Mouse (Mus musculus) cerebellum, postnatal 25 days (tissue): ENCODE data around the gene Mif4gd.
"Not testable (repeated sequence)": the region's sequence is repeated elsewhere in the genome, so short reads cannot be mapped to it uniquely, and the experiment has no call there.

Source experiments
- DNase-seq, 2 experiments: peaks; one replicate each; pipeline ENCODE4 v3.0.0; 2021; ENCODE audit warnings: mixed read lengths in 2 of 2

Mif4gd gene

GRCm38 (mm10) chr11:115612410-115613137, at the start of gene Mif4gd:
TSS of gene Mif4gd (minus strand) at chr11:115612969.
- peak; percentile 93 for DNase-seq

GRCm38 (mm10) chr11:115660376-115660775, 47.6 kb upstream of the Mif4gd start:
- peak; percentile 68 to 76 for DNase-seq

DNA sequence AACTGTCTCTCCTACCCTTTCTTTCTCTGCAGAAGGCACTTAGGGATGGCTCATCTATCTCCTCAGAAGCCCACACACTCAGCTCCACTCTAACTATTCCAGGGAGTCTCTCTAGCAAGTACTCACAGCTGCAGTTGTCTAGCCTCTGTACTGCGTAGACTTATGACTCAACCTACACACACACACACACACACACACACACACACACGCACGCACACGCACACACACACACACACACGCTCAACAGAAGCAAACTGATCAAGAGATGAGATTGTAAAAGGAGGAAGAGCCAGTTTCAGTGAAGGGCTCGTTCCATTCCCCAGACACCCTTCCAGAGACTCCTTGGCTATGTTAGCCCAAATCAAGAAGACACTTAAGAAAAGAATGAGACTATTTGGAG, 45.8 kb upstream of the Mif4gd start:
- DNase-seq = no peak

DNA sequence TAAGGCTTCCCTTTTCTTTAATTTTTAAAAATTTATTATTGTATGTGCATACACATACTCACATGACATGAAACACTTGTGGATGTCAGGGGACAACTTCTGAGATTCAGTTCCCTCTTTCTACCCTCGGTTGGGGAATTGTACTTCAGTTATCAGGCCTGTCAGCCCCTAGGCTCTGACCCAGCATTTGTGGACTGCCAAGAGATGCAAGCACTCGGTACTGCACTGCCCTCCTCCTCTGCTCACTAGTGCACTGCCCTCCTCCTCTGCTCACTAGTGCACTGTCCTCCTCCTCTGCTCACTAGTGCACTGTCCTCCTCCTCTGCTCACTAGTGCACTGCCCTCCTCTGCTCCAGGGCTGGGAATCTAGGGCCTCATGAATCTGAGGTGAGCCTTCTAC, 41.4 kb upstream of the Mif4gd start:
- no peak for DNase-seq

DNA sequence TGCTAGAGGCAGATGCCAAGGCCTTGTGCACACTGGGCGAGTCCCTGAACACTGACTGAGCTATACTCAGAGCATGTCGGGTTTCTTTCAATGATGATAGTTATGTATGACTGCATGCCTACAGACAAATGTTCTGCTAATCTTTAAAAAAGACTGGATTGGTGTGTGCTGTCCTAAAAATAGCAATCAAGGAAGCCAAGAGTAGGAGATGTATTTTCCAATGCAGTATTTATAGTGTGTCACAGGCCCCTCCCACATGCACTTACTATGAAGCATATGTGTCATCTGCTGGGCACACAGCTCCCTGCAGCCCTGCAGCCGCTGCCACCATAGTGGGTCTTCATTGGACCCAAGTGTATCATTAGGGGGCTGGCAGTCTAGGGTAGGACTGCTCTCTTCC, 40.4 kb upstream of the Mif4gd start:
- DNase-seq = peak; percentile 35 to 37

GRCm38 (mm10) chr11:115651680-115652079, 38.9 kb upstream of the Mif4gd start:
- peak; percentile 17 to 55 for DNase-seq

DNA sequence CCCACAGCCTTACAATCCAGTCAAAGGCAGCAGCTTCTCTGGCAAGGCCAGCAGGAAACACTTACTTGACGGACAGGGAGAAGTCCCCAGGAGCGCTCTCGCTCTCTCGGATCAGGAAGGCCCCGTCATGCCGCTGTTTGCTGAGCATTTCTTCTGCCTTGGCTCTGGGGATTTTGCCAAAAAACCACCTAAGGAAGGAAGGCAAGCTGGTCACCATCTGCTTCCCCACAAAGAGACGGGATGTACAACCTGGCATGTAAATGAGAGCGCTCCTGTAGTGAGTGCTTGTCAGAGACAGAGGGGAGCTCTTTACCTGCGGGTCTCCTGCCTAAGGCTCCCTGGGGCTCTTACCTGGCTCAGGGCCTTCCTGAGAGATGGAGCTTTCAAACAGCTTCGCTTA, 36.9 kb upstream of the Mif4gd start:
- peak; percentile 88 to 89 for DNase-seq

DNA sequence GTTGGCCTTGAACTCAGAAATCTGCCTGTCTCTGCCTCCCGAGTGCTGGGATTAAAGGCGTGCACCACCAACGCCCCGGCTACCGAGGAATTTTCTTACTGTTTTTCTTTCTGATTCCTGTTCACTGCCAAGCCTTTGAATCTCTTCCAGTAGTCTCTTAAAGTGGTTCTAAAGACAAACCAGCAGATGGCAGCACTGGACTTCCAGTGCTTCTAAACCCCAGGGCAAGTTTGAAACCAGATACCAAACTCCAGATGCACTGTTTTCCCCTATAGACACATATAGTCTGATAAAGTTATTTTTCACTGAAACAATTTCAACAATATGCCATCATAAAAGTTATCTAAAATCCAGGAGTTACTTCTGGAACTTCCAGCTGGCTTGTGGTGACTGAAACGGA, 34.7 kb upstream of the Mif4gd start:
- peak; percentile 65 to 80 for DNase-seq

GRCm38 (mm10) chr11:115646439-115646838, 33.7 kb upstream of the Mif4gd start:
- DNase-seq = no peak

DNA sequence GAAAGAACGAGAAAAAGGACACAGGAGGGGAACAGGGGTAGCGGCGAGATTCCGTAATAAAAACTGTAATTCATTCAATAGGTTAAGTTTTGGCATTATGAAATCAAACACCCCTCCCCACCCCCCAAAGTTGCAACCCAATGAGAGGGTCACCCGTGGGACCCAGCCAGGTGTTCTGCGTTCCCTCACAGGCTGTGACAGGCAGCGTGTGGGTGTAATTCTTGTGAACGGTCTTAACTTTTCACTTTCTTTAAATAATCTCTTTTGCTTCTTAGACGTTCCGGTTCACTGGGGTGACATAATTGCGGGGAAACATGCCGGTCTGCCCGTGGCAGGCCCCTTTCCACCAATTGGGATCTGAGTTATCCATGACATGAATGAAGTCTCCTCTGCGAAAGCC, 32.7 kb upstream of the Mif4gd start:
- not testable (repeated sequence) for DNase-seq

GRCm38 (mm10) chr11:115644308-115644707, 31.5 kb upstream of the Mif4gd start:
- DNase-seq = no peak

- no peak for DNase-seq
These were observed 30.5 kb upstream of the Mif4gd start for GRCm38 (mm10) chr11:115643265-115643664.

DNA sequence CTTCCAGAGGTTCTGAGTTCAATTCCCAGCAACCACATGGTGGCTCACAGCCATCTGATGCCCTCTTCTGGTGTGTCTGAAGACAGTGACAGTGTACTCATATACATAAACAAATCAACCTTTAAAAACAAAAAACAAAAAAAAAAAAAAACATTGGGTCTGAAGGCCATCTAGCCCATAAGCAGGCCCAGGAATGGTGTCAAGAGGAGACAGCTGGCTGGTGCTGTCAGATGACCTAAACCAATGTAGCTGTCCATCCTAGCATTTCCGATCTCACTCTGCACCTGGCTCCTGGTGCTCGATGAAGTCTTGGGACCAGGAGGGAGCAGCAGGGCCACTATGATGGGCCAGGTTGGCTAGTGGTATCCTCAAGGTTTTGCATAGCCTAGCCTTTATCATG, 29.9 kb upstream of the Mif4gd start:
- DNase-seq = no peak

- DNase-seq = no peak
These were observed 28.9 kb upstream of the Mif4gd start for GRCm38 (mm10) chr11:115641664-115642036.

GRCm38 (mm10) chr11:115640978-115641663, 28.4 kb upstream of the Mif4gd start:
- no peak for DNase-seq

DNA sequence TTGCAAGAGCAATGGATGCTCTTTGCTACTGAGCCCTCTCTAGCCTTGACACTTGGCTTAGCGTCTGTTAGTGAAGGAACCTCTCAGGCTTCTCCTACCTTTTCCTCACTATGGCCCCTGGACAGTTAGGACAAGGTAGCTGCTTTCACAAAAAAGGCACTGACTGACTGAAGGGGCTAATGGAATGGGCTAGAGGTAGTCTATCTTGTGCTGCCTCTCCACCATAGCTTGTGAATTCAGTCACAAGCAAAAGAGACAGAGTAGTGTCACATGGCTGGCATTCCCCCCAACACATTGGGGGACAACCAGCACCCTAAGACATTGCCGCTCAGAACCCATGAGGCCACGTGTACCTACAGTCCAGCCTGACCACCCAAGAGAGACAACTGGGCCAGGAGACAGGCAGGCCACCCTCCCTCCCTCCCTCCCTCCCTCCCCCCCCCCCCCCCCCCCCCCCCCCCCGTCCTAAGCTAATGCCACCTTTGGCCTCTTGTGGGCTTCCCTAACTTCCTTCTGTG, 27.6 kb upstream of the Mif4gd start:
- no peak for DNase-seq

- DNase-seq = no peak
These were observed 26.8 kb upstream of the Mif4gd start for GRCm38 (mm10) chr11:115639540-115639939.

DNA sequence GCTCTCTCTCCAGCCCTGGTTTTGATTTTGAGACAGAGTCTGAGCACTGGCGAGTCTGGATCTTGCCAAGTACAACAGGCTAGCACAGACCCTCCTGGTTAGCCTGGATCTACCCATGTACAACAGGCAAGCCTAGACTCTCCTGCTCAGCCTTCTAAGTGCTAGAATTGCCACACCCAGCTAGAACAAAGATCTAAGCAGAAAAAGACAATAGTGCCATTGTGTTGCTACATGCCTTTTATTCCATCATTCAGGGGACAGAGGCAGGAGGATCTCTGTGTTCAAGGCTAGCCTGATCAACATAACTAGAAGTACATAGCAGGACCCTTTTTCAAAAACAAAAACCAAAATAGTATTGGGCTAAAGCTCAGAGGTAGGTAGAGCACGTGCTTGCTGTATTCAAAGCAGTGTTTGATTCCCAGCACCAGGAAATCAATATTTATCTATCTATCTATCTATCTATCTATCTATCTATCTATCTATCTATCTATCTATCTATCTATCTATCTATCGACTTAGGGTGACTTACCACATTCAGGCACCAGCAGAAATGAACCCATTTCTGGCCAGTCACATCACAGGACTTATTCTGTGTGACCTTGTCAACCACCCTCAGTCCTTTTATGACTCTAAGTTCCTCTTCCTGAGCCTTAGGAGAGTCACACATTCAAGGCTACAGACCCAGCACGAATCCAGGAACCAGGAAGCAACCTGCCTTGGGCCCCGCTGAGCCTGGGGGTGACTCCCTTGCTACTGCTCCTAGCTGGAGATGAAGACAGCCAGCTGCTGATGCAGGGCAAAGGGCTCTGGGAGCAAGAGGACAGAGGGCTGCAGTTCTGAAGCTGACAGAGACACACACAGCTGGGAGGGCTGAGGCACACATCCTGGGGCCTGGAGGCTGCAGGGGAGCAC, 26.0 kb upstream of the Mif4gd start:
- no peak for DNase-seq

DNA sequence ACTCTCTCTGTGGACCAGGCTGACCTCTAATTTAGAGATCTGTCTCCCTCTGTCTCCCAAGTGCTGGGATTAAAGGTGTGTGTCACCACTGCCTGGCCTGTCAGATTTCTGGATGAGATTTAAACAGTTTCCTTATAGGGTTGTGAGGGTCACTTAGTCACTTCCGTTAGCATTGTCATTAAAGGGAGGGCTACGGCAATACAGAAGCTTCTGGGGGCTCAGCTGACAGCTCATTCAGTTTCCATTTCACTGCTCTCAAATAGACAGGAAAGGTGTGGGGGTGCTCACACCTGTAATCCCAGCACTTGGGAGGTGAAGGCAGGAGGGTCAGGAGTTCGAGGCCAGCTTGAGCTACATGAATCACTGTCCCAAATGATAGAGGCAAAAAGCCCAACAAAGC, 24.2 kb upstream of the Mif4gd start:
- DNase-seq = no peak

- no peak for DNase-seq
These were observed 22.7 kb upstream of the Mif4gd start for GRCm38 (mm10) chr11:115635484-115635883.

DNA sequence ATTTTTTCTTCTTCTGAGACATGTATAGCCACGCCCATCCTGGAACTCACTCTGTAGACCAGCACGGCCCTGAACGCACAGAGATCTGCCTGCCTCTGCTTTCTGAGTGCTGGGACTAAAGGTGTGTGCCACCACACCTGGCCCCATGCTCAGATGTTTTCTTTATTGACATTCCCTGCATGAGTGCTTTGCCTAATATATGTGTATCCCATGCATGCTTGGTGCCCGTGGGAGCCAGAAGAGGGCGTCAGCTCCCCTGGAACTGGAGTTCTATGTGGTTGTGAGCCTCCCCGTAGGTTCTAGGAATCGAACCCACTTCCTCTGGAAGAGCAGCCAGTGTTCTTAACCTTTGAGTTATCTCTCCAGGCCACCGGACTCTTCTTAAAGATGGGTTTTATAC, 22.3 kb upstream of the Mif4gd start:
- DNase-seq = no peak

DNA sequence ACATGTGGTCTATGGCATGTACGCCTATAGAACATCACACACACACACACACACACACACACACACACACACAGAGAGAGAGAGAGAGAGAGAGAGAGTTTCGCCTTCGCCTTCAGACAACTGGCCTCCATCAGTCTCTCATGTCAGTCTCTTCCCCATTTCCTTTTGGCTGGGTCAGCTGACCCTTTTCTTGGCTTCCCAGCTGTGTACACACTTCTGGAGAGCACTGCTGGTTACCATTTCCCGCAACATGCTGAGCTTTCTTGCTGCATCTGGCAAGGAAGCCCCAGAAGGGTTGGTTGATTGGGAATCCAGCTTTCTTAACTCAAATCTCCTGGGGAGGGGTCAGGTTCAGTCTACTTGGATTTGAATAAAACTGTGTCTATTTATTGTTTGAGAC, 21.3 kb upstream of the Mif4gd start:
- DNase-seq = no peak

GRCm38 (mm10) chr11:115632862-115633261, 20.1 kb upstream of the Mif4gd start:
- DNase-seq = no peak
